Mouse (Mus musculus) mature B cell (primary cell): ENCODE data around the gene Nat8f1.
"Not testable (repeated sequence)": the region's sequence is repeated elsewhere in the genome, so short reads cannot be mapped to it uniquely, and the experiment has no call there.

ENCODE experiments used
- in situ Hi-C: fragments of 300-500 bp; cut with MboI; formaldehyde crosslinking; loops from 2 replicates; pipeline ENCODE4 v1.14.3; 2019

The Nat8f1 gene

DNA sequence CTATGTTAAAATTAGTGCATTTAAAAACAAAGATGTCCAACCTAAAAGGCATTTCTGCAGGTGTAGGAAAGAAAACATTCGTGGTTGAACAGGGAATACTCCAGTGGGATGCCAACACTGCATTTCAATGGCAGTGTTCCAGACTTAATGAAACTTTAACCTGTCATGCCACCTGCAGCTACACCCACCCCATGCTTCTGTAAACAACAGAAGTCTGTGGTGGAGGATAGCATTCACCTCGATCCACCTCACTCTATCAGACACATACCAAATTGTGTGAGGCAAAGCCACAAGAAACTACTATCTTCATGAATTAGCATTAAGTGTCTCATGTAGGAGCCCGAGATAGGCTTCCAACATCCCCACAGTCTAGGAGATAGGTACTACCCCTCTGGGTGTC, 7.1 kb downstream of the Nat8f1 start:
- in situ Hi-C loops, result no loop called here

DNA sequence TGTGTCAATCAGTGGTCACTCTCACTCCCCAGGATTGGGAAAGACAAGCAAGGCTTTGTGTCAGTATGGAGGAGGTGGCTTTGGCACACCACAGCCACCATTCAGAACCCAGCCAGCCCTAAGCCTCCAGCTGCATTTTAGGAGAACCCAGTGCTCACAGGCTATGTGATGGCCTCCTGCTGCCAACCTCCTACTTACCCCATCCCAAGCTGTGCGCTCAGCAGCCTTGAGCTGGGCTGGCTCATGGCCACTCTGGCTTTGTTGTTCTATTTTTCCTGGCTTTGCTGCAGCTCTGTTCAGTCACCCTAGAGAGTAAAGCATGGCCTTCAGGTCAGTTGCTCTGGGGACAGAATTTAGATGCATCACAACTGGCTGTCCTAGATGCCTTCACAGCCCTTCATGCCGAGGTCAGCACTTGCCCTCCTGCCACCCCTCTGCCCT, 8.6 kb downstream of the Nat8f1 start:
- in situ Hi-C loops, result not testable (repeated sequence)

DNA sequence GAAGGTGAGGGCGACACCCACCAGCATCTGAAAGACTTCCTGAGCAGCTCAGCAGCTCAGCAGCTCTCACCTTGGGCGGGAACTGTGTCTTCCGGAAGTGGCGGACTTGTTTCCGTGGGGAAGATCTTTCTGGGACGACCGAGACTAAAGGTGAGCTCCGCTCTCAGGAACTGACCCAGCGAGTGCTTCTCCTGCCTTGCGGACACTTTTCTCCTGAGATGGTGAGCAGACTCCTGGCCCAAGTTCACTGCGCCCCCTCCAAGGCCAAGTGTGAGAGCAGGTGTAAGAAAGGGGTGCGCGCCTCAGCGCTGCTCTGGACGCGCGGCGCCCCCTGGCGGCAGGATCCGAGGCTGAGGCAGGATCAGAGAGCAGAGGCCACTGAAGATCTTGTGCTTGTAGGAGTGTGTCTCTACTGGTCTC, 10.8 kb downstream of the Nat8f1 start, which contains the start of gene Nat8f4:
TSS of gene Nat8f4 (minus strand) at position 243 of the 420 bp plus-strand sequence.
- in situ Hi-C loops, result not testable (repeated sequence)

DNA sequence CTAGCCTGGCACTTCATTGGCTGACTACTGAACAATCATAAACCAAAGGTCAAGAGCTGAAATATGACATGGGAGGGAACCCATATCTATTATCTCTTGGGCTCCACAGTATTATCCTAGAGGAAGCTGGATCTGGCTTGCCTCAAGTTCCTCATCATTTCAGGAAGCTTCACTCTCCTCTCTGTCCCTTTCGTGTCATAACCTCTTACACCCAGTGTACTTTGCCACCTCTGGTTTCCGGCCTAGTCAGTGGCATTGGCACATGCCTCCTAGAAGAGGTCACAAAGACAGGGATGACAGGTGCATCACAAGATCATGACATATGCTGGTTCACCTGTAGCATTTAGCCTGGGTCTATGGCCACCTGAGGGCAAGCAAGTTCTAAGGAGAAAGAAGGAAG, 13.2 kb downstream of the Nat8f1 start:
- in situ Hi-C loops, result no loop called here

DNA sequence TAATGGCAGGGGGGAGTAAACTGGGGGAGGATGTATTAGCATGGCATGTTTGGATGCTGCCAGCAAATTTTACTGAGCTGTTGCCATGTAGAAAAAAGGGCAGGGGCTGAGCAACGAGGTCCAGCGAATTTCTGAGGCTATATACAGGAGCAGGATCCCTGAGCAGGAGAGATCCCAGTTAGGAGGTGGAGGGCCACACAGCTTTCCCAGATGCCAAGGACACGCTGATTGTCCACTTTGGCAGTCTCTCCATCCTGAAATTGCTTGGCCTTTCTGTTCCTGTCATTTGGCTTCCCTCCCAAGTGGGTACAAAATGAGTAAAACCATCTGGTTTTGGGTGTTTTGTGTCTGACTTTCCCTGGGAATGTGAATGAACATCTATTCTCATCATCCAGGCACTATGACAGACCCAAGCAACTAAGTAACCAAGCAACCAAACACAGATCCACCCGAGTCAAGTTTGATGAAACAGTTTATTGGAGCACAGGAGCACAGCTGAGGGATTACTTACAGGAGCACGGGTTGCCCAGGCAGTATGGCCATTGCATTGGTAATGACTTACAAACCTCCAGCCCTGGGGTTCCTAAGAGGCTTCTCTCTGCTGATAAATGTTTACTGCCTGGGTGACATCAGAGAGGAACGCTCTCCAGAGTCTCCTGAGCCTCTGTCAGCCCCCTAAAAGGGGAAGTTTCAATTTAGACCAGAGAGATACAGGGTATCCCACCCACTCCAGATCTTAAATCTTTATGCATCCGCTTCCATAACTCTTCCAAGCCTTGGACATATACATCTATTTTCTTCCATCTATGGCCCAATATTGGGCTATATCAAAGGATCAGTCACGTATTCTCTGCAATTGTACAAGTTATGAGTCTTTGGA, 16.7 kb downstream of the Nat8f1 start:
- in situ Hi-C loops, result not testable (repeated sequence)

DNA sequence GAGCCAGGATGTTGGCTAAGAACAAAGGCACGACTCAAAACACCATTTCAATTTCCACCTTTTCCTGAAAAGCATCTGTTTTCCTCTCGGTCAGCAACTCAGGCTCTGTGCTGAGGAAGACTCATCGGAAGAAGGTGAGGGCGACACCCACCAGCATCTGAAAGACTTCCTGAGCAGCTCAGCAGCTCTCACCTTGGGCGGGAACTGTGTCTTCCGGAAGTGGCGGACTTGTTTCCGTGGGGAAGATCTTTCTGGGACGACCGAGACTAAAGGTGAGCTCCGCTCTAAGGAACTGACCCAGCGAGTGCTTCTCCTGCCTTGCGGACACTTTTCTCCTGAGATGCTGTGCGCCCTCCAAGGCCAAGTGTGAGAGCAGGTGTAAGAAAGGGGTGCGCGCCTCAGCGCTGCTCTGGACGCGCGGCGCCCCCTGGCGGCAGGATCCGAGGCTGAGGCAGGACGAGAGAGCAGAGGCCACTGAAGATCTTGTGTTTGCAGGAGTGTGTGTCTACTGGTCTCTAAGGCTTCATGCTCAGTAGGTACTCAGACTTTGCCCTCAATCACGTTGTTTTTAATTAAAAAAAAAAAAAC, 20.3 kb downstream of the Nat8f1 start:
- in situ Hi-C loops, result not testable (repeated sequence)

DNA sequence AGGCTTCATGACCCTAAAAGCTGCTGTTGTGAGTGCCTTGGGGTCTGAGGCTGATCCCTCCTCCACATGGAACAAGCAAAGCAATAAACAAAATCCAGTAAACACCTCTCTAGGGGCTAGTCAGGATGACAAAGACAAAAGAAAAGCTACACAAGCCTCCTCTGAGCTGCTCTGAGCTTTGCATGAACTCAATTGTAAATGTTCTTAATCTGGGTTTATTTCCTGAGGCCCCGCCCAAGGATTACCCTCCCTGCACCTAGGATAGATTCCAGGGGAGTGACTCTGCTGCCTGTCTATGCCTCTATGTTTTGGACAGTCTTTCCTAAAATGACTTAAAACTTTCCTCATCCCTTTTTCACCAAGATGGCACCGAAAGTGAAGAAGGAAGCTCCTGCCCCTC, 26.5 kb downstream of the Nat8f1 start:
- in situ Hi-C loops, result no loop called here

DNA sequence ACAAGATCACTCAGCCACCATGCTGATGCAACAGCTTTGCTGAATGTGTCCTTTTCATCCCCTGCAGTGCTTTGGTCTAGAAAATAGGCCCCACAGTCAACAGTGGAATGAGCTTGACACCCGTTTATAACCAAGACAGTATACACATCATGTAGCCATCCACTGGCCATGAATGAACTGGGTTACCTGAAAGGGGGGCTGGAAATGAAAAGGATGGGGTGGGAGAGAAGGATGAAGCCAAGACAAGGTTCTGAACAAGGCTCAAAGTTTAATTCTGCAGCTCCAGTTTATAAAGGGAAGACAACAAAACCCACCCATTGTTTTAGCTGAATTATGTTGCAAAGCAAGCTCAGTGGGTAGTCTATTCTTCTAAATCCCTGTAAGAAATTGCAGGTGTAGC, 31.2 kb downstream of the Nat8f1 start:
- in situ Hi-C loops, result no loop called here

DNA sequence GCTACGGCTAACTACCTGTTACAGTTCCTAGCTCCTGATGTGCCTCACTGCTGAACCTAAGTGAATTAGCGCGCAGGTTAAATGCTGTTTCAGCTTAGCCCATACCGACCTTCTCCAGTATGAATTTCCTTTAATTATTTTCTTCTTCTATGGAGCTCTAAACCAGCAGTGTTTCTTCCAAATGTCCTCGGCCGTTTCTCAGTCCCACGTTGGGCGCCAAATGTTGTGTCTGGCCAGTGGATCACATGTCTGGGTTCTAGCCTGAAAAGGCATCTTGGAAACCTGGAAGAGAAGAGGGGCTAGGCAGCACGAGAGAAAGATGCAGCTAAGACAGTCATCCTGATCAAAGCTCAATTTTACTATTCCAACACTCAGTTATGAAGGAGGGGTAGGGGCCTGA, 32.2 kb downstream of the Nat8f1 start:
- in situ Hi-C loops, result not testable (repeated sequence)

DNA sequence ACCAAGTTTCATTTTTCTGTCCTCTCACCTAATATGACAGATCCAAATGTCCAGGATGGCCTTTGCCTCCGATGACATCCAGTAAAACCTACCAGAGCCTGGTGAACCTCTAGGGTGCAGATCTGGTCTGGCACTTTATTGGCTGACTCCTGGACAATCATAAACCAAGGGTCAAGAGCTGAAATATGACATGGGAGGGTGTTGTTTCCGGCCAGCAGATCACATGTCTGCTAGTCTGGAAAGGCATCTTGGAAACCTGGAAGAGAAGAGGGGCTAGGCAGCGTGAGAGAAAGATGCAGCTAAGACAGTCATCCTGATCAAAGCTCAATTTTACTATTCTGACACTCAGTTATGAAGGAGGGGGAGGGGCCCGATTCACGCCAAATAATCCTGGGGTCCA, 46.5 kb downstream of the Nat8f1 start, which contains the start of gene Nat8f2:
TSS of gene Nat8f2 (minus strand) at position 153 of the 400 bp plus-strand sequence.
- in situ Hi-C loops, result not testable (repeated sequence)

DNA sequence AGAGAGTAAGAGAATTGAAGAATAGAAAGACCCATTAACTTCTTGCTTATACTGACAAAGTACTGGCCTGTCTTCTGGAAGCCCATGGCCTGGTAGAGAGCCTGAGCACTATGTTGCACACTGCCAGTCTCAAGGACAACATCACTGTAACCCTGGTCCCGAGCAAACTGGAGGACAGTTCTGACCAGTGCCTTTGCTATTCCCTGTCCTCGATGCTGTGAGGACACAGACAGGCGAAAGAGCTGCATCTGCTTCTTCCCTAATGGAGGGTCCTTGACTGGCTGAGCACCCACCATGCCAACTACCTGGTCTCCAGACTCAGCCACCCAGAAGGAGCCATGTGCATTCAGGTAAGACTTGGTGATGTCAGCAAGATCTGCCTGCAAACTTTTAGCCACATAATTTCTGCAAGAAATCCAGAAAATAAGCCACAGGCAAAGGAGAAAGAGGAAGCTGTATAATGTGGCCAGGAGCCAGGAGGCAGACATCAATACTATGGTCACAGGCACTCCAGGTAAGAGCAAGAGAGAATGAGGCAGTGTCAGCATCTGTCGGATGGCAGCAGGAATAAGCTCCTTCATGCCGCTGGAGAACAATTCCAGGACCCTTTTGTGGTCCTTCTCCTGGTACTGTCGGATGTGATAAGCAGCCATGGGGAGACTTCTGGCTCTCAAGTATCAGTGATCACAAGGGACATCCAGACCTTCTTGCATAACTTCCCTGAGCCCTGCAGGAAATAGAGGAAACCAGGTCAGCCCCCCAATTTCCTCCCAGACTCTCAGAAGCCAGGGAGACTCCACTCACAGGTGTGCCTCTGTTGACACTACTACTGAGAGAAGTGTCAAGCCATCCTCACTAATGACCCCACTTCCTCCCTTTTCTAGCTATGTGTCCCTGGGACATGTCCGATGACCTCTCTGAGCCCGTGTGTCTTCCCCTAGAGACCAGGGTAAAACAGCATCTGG, 47.5 kb downstream of the Nat8f1 start:
- in situ Hi-C loops, result no loop called here

DNA sequence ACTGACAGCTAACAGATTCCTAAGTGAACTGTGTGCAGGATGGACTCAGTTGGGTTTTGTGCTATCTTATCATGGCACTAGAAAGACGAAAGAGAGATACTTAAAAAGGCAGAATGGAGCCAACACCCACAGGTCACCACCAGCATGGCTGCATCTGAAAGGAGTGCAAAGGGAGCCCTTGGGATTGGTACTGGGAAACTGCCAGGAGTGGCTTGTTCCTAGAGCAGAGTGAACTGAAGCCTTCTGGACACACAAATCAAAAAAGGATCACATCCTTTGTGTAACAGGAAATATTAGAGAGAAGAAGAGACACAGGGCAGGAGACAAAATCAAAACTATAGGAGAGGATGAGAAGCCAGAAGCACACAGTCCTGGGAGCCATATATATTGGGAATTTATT, 48.5 kb downstream of the Nat8f1 start:
- in situ Hi-C loops, result not testable (repeated sequence)

DNA sequence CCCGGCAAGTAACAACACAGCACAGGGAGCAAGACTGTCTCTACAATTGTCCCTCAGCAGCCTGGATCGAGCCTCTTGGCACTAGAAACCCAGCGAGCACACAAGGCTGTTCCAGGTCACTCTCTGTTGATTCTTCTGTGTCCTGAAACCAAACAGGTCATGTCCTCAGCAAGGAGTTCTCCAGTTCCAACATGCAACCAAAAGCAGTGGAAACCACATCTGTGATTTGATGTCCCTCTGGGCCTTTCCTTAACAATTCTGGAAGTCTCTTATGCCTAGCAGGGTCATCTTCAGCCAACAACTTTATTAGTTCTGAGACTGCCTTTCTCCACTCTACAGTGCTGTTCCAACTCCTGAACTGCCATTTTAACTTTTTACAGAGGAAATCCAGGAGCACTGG, 49.3 kb downstream of the Nat8f1 start:
- in situ Hi-C loops, result not testable (repeated sequence)

DNA sequence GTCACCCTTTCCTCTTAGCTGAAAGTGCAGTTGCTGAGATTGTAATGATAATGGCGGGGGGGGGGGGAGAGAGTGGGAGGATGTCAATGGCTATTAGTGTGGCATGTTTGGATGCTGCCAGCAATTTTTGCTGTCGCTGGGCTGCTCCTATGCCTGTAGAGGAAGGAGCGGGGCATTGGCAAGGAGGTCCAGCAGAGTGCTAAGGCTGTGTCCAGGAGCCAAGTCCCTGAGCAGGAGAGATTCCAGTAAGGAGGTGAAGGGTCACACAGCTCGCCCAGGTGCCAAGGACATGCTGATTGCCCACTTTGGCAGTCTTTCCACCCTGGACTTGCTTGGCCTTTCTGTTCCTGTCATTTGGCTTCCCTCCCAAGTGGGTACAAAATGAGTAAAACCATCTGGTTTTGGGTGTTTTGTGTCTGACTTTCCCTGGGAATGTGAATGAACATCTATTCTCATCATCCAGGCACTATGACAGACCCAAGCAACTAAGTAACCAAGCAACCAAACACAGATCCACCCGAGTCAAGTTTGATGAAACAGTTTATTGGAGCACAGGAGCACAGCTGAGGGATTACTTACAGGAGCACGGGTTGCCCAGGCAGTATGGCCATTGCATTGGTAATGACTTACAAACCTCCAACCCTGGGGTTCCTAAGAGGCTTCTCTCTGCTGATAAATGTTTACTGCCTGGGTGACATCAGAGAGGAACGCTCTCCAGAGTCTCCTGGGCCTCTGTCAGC, 50.4 kb downstream of the Nat8f1 start:
- in situ Hi-C loops, result not testable (repeated sequence)

DNA sequence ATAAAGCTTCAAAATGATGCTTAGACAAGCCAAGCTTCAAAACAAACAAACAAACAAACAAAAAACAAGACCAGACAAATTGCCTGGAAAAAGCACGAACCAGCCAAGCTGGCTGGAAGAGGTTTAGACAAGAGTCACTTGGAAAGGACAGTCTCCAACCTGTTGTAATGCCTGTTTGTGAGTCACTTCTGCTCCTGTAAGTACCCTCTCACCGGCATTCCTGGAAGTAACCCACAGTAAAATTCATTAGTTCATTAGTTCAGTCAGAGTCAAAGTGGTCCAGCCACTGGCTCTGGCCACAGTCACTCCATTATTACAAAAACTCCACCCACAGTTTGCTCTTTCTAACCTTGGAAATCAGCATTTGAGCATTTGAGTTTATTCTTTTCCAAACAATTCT, 51.6 kb downstream of the Nat8f1 start:
- in situ Hi-C loops, result no loop called here

DNA sequence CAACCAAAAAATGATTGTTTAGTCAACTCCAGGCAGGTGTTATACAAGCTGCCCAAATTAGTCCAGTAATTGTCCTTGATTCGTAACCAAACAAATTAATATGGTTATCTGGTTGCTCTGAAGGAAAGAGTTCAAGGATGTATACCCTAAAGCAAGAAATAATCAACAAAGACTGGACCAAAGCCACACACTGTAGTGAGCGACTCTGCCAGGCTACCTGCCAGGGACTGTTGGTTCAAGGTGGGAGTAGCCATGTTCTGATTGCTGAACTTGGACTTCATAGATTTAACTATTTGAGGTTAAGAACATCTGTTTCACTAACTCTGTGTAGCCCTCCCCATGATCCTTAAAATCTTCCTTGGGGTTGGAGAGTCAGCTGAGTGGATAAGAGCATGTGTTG, 52.4 kb downstream of the Nat8f1 start:
- in situ Hi-C loops, result no loop called here

DNA sequence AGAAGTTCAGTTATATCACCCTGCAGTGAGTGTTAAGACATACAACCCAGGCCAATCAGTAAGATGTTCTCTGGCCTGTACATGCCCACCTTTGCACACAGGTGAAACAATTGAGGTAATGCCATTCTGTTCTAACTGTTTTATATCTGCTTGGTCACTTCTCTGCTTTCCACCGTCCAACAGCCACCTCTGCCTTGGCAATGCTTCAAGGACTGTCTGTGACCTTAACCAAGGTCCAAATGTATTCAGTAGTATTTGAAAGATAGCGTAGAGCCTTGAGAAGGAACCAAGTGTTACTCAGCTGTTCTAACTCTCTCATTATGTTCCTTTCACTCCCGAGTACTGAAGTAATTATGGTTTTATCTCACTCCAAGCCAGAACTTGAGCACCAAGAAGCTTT, 52.9 kb downstream of the Nat8f1 start:
- in situ Hi-C loops, result no loop called here

DNA sequence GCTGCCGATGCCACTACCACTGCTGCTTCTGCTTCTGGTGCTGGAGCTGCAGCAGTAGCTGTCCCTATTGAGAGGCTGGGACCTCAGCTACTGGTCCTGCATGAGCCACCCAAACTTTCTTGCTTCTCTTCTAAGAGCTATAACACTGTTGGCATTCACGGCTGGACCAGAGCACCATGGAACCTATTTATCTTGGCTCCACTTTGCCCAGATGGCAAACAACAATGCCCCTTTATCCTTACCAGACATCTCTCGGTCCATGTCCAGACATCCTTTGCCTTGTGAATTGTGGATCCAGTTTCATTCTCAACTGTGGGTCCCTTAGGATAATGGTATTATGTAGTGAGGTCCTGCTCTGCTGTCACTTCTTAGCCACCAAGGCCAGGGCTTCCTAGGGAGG, 54.2 kb downstream of the Nat8f1 start:
- in situ Hi-C loops, result no loop called here
